Mouse (Mus musculus): ENCODE measurements around the gene Mslnl. TPM values are rescaled to one million over a fixed set of nuclear protein-coding genes. Genes with fewer than 3 reads are reported as not detected.

Mslnl gene
- polyA plus RNA-seq, 1 experiment from 2014 or later: not detected

GRCm38 (mm10) chr17:25786781-25787504 lies 51.1 kb downstream of the Mslnl start:
- H3K9me3 ChIP-seq (replicated peaks): no peaks in the 10 kb centered on the region
- 83% methylated on average over 9 of the region's 9 CpGs for WGBS (ENCODE audit: insufficient replicate concordance)
- H3K36me3 ChIP-seq: peaks cover 48% of the 10 kb centered on the region
- ATAC-seq (ENCODE audit: low read depth): no peak
- H3K4me1 ChIP-seq (replicated peaks): peaks cover 35% of the 10 kb centered on the region
- H3K4me3 ChIP-seq (replicated peaks): no peak overlapping the region
- no peak for DNase-seq
- no peak overlapping the region for H3K27ac ChIP-seq
- H3K27me3 ChIP-seq: no peaks in the 10 kb centered on the region
- no peak overlapping the region for H3K9ac ChIP-seq
- H3K4me2 ChIP-seq: no peak overlapping the region

- ATAC-seq (ENCODE audit: low read depth): no peak
- Histone ChIP-seq H3K4me3 (replicated peaks) (peak overlapping the region; percentile 89), H3K9ac (peak overlapping the region; percentile 84), H3K27ac (peak overlapping the region; percentile 92), H3K36me3 (peaks cover 30% of the 10 kb centered on the region), H3K4me1 (replicated peaks) (peaks cover 40% of the 10 kb centered on the region), H3K27me3 (no peaks in the 10 kb centered on the region), H3K9me3 (replicated peaks) (no peaks in the 10 kb centered on the region), H3K4me2 (peak overlapping the region; percentile 94)
- 27% methylated on average over 19 of the region's 19 CpGs for WGBS (ENCODE audit: insufficient replicate concordance)
- no peak for DNase-seq
Measured at GRCm38 (mm10) chr17:25791320-25791842, 55.5 kb downstream of the Mslnl start.

GRCm38 (mm10) chr17:25791843-25792527 lies 56.1 kb downstream of the Mslnl start:
- peaks cover 30% of the 10 kb centered on the region for H3K36me3 ChIP-seq
- H3K27ac ChIP-seq: peak overlapping the region; percentile 92
- peak; percentile 74 for DNase-seq
- H3K9ac ChIP-seq: peak overlapping the region; percentile 84
- H3K4me2 ChIP-seq: peak overlapping the region; percentile 94
- WGBS (ENCODE audit: insufficient replicate concordance): under 1% methylated on average over 45 of the region's 45 CpGs
- peaks cover 42% of the 10 kb centered on the region for H3K4me1 ChIP-seq (replicated peaks)
- no peaks in the 10 kb centered on the region for H3K27me3 ChIP-seq
- peak overlapping the region; percentile 89 for H3K4me3 ChIP-seq (replicated peaks)
- no peaks in the 10 kb centered on the region for H3K9me3 ChIP-seq (replicated peaks)
- peak; percentile 67 for ATAC-seq (ENCODE audit: low read depth)

GRCm38 (mm10) chr17:25792615-25793014 lies 56.8 kb downstream of the Mslnl start, which contains the start of gene Fam173a:
Gene Fam173a (minus strand): TSS chr17:25792901.
- Histone ChIP-seq H3K9ac (peak within 1 kb of the TSS; percentile 84), H3K4me2 (peak within 1 kb of the TSS; percentile 94), H3K27me3 (no peaks in the 10 kb centered on the region), H3K9me3 (replicated peaks) (no peaks in the 10 kb centered on the region), H3K4me3 (replicated peaks) (peak within 1 kb of the TSS; percentile 89), H3K27ac (peak within 1 kb of the TSS; percentile 92), H3K4me1 (replicated peaks) (peaks cover 48% of the 10 kb centered on the region), H3K36me3 (peaks cover 26% of the 10 kb centered on the region)
- DNase-seq (peak; percentile 38), ATAC-seq (ENCODE audit: low read depth) (peak; percentile 43; the same call in 1 of the 2 replicates)
- 1% methylated on average over 14 of the region's 14 CpGs for whole genome bisulfite sequencing (ENCODE audit: insufficient replicate concordance)

- no peak overlapping the region for H3K9ac ChIP-seq
- no peaks in the 10 kb centered on the region for H3K9me3 ChIP-seq (replicated peaks)
- no peak overlapping the region for H3K27ac ChIP-seq
- no peak overlapping the region for H3K4me2 ChIP-seq
- no peak for DNase-seq
- 80% methylated on average over 13 of the region's 13 CpGs for WGBS (ENCODE audit: insufficient replicate concordance)
- no peaks in the 10 kb centered on the region for H3K27me3 ChIP-seq
- H3K4me3 ChIP-seq (replicated peaks): no peak overlapping the region
- H3K4me1 ChIP-seq (replicated peaks): peaks cover 49% of the 10 kb centered on the region
- H3K36me3 ChIP-seq: peaks cover 13% of the 10 kb centered on the region
- ATAC-seq (ENCODE audit: low read depth): no peak
Measured at GRCm38 (mm10) chr17:25794197-25794596, 58.4 kb downstream of the Mslnl start.

GRCm38 (mm10) chr17:25794998-25795397 lies 59.2 kb downstream of the Mslnl start:
- Histone ChIP-seq H3K36me3 (peaks cover 5% of the 10 kb centered on the region), H3K9ac (no peak overlapping the region), H3K4me3 (replicated peaks) (no peak overlapping the region), H3K27ac (no peak overlapping the region), H3K27me3 (no peaks in the 10 kb centered on the region), H3K4me1 (replicated peaks) (peaks cover 49% of the 10 kb centered on the region), H3K9me3 (replicated peaks) (no peaks in the 10 kb centered on the region), H3K4me2 (peak overlapping the region; percentile 98)
- no peak for ATAC-seq (ENCODE audit: low read depth)
- no peak for DNase-seq
- 83% methylated on average over 17 of the region's 17 CpGs for WGBS (ENCODE audit: insufficient replicate concordance)

GRCm38 (mm10) chr17:25795609-25796092 lies 59.8 kb downstream of the Mslnl start, which contains the start of gene AC134908.4:
Gene AC134908.4 (minus strand): TSS chr17:25795659.
- 47% methylated on average over 6 of the region's 6 CpGs for WGBS (ENCODE audit: insufficient replicate concordance)

GRCm38 (mm10) chr17:25796211-25796771 lies 60.4 kb downstream of the Mslnl start:
- H3K4me2 ChIP-seq: peak overlapping the region; percentile 98
- no peaks in the 10 kb centered on the region for H3K9me3 ChIP-seq (replicated peaks)
- H3K27ac ChIP-seq: peak overlapping the region; percentile 34
- H3K4me1 ChIP-seq (replicated peaks): peaks cover 38% of the 10 kb centered on the region
- no peaks in the 10 kb centered on the region for H3K36me3 ChIP-seq
- DNase-seq (no peak), ATAC-seq (ENCODE audit: low read depth) (peak; percentile 3)
- H3K9ac ChIP-seq: peak overlapping the region; percentile 80
- peak overlapping the region; percentile 83 for H3K4me3 ChIP-seq (replicated peaks)
- peaks cover 1% of the 10 kb centered on the region; the same call in 1 of the 2 replicates for H3K27me3 ChIP-seq
- 1% methylated on average over 37 of the region's 37 CpGs for WGBS (ENCODE audit: insufficient replicate concordance)

More at GRCm38 (mm10) chr17:25795609-25796092, 59.8 kb downstream of the Mslnl start, which contains the start of gene AC134908.4:
- DNase-seq (no peak), ATAC-seq (ENCODE audit: low read depth) (no peak)
- H3K4me2 ChIP-seq: peak within 1 kb of the TSS; percentile 98
- peak within 1 kb of the TSS; percentile 34 for H3K27ac ChIP-seq
- peak within 1 kb of the TSS; percentile 80 for H3K9ac ChIP-seq
- peaks cover 1% of the 10 kb centered on the region for H3K36me3 ChIP-seq
- peaks cover 45% of the 10 kb centered on the region for H3K4me1 ChIP-seq (replicated peaks)
- no peaks in the 10 kb centered on the region for H3K27me3 ChIP-seq
- peak within 1 kb of the TSS; percentile 83 for H3K4me3 ChIP-seq (replicated peaks)
- no peaks in the 10 kb centered on the region for H3K9me3 ChIP-seq (replicated peaks)

- Histone ChIP-seq H3K27me3 (peaks cover 6% of the 10 kb centered on the region; the same call in 1 of the 2 replicates), H3K4me2 (peak within 1 kb of the TSS; percentile 98), H3K27ac (peak within 1 kb of the TSS; percentile 34), H3K9ac (peak within 1 kb of the TSS; percentile 80), H3K9me3 (replicated peaks) (no peaks in the 10 kb centered on the region), H3K36me3 (no peaks in the 10 kb centered on the region), H3K4me3 (replicated peaks) (peak within 1 kb of the TSS; percentile 83), H3K4me1 (replicated peaks) (peaks cover 35% of the 10 kb centered on the region)
- under 1% methylated on average over 35 of the region's 35 CpGs for WGBS (ENCODE audit: insufficient replicate concordance)
- DNase-seq (peak; percentile 83), ATAC-seq (ENCODE audit: low read depth) (peak; percentile 78)
Measured at GRCm38 (mm10) chr17:25796951-25797369, 61.1 kb downstream of the Mslnl start, which contains the start of gene Metrn. Gene Metrn (minus strand): TSS chr17:25797136.

Measured in liver, embryonic 13.5 days (tissue).